ENCODE assay signal across 8 mouse cellular contexts in the genomic region with DNA sequence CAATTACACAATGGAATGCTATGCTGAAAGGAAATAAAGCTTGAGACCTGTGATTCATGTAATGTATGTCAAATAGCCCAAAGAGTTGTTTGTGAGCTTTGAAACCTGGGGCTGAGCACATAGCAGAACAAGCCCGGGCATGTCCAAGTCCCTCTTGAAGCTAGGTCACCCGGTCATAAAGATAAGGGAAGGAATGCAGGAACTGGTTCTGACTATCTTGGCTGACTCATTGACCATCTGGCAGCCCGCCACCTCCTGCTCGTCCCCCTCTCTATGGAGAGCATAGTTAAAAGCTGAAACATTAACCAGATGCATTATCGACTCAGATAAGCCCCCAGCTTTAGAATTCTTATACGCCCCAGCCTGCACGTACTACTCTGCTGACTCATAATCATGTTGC.
DNase-seq lines count a peak whose midpoint lies in the region; ATAC-seq and TF ChIP-seq lines count a peak whose summit lies in the region.
"Not testable (repeated sequence)": the region's sequence is repeated elsewhere in the genome, so short reads cannot be mapped to it uniquely, and the experiment has no call there.

No protein-coding gene starts in this region.

- intact Hi-C loops in heart, postnatal 36 days (cut with DNase I): not testable (repeated sequence)

- not testable (repeated sequence) for H3K4me1 ChIP-seq in heart, embryonic 13.5 days; kidney, embryonic 16.5 days (ENCODE audit: insufficient read depth, low read length); lung, embryonic 14.5 days (ENCODE audit: insufficient read depth)

- not testable (repeated sequence) for H3K36me3 ChIP-seq in heart, embryonic 13.5 days; kidney, embryonic 16.5 days (ENCODE audit: insufficient read depth, low read length); lung, embryonic 14.5 days (ENCODE audit: insufficient read depth)

- peak overlapping the region; percentile 86 for H3K27ac ChIP-seq in heart, embryonic 13.5 days (replicated peaks)
- H3K27ac ChIP-seq in kidney, embryonic 16.5 days (ENCODE audit: low read length); lung, embryonic 14.5 days (ENCODE audit: low read depth): not testable (repeated sequence)

- H3K9me3 ChIP-seq in heart, embryonic 13.5 days: peaks cover 14% of the 10 kb centered on the region; the same call in 1 of the 2 replicates
- H3K9me3 ChIP-seq in kidney, embryonic 16.5 days (ENCODE audit: low read length); lung, embryonic 14.5 days (ENCODE audit: low read depth, low read length): not testable (repeated sequence)

- not testable (repeated sequence) for TF ChIP-seq CTCF in lung, embryonic 14.5 days (IDR thresholded peaks at IDR 0.05; ENCODE audit: low read depth)

- H3K4me2 ChIP-seq in heart, embryonic 13.5 days; kidney, embryonic 16.5 days (replicated peaks; ENCODE audit: low read depth, low read length); lung, embryonic 14.5 days: not testable (repeated sequence)

- H3K27me3 ChIP-seq in heart, embryonic 13.5 days (replicated peaks); kidney, embryonic 16.5 days (ENCODE audit: insufficient read depth, low read length); lung, embryonic 14.5 days (ENCODE audit: insufficient read depth, low read length): not testable (repeated sequence)

- DNase-seq in MEL-GATA-1-ER (ENCODE audit: extremely low read depth, low read depth): peak; percentile 27
- DNase-seq in heart, adult 18-20 months: peak; percentile 66 to 68
- peak; percentile 41 to 42 for DNase-seq in heart, postnatal 36 days
- peak; percentile 65 for DNase-seq in lung, embryonic 14.5 days
- DNase-seq in testis, postnatal 10 days (ENCODE audit: low spot score): peak; percentile 40
- DNase-seq in yolk sac, embryonic 10.5 days (ENCODE audit: low spot score): peak; percentile 64

- H3K9ac ChIP-seq in heart, embryonic 13.5 days; kidney, embryonic 16.5 days (replicated peaks; ENCODE audit: low read length); lung, embryonic 14.5 days: not testable (repeated sequence)

- ATAC-seq in heart, embryonic 13.5 days (ENCODE audit: extremely low read depth, insufficient number of reproducible peaks, low FRiP score, low TSS enrichment): peak; percentile 46; the same call in 1 of the 2 replicates
- peak; percentile 65 for ATAC-seq in kidney, embryonic 16.5 days (ENCODE audit: low FRiP score, low TSS enrichment)
- peak; percentile 89 for ATAC-seq in lung, embryonic 14.5 days (ENCODE audit: insufficient read depth)

- not testable (repeated sequence) for H3K4me3 ChIP-seq in heart, embryonic 13.5 days; kidney, embryonic 16.5 days (ENCODE audit: low read length); lung, embryonic 14.5 days (ENCODE audit: low read depth, low read length)

- 8% methylated on average over 7 of the region's 7 CpGs for WGBS in heart, embryonic 13.5 days
- WGBS in kidney, embryonic 16.5 days: 61% methylated on average over 7 of the region's 7 CpGs
- 32% methylated on average over 7 of the region's 7 CpGs for WGBS in lung, embryonic 14.5 days
